Mouse (Mus musculus): ENCODE data around the gene Stradb. TPM values are rescaled to one million over a fixed set of nuclear protein-coding genes. Genes with fewer than 3 reads are reported as not detected.

The Stradb gene
- polyA plus RNA-seq, 2 experiments, result 17.1 to 44.1 TPM

- no peak for DNase-seq (ENCODE audit: low read depth in 3 of 3, low spot score in 3 of 3)
- no peak overlapping the region for H3K4me2 ChIP-seq (ENCODE audit: low read depth)
- no peaks in the 10 kb centered on the region for H3K9me3 ChIP-seq (ENCODE audit: control insufficient read depth, low read length)
- H3K27me3 ChIP-seq (ENCODE audit: control insufficient read depth, insufficient read depth, low read length), result no peaks in the 10 kb centered on the region
- peaks cover 5% of the 10 kb centered on the region in 2 experiments for H3K4me1 ChIP-seq (replicated peaks; ENCODE audit: control insufficient read depth in 2 of 2, insufficient read depth in 2 of 2, low read length in 1 of 2)
- TF ChIP-seq CTCF (IDR thresholded peaks at IDR 0.05; ENCODE audit: low read depth) (peak; percentile 45), EP300 (IDR thresholded peaks at IDR 0.05; ENCODE audit: low read depth) (no peak)
- H3K9ac ChIP-seq (replicated peaks), result no peak overlapping the region
- ATAC-seq (ENCODE audit: insufficient read depth), result no peak
- H3K36me3 ChIP-seq (replicated peaks; ENCODE audit: control insufficient read depth, insufficient read depth, low read depth), result peaks cover 52% of the 10 kb centered on the region
- WGBS (ENCODE audit: insufficient replicate concordance), result 73% methylated on average over 1 of the region's 1 CpGs
- no peak overlapping the region for H3K27ac ChIP-seq
- H3K4me3 ChIP-seq (ENCODE audit: insufficient read depth in 1 of 2, low read depth in 2 of 2, low read length in 2 of 2), result no peak overlapping the region
These were observed 20.4 kb downstream of the Stradb start for GRCm38 (mm10) chr1:58993723-58994122.

- Histone ChIP-seq H3K9me3 (ENCODE audit: control insufficient read depth, low read length) (no peaks in the 10 kb centered on the region), H3K4me2 (ENCODE audit: low read depth) (no peak overlapping the region), H3K9ac (replicated peaks) (no peak overlapping the region), H3K4me1 (replicated peaks; ENCODE audit: control insufficient read depth in 2 of 2, insufficient read depth in 2 of 2, low read length in 1 of 2) (peaks cover 5% of the 10 kb centered on the region in 2 experiments), H3K27me3 (ENCODE audit: control insufficient read depth, insufficient read depth, low read length) (no peaks in the 10 kb centered on the region), H3K36me3 (replicated peaks; ENCODE audit: control insufficient read depth, insufficient read depth, low read depth) (peaks cover 44% of the 10 kb centered on the region), H3K4me3 (ENCODE audit: insufficient read depth in 1 of 2, low read depth in 2 of 2, low read length in 2 of 2) (no peak overlapping the region), H3K27ac (no peak overlapping the region)
- DNase-seq (ENCODE audit: low read depth in 3 of 3, low spot score in 3 of 3) (no peak), ATAC-seq (ENCODE audit: insufficient read depth) (no peak)
- whole genome bisulfite sequencing (ENCODE audit: insufficient replicate concordance), result 48% methylated on average over 5 of the region's 5 CpGs
- no peak for TF ChIP-seq CTCF (IDR thresholded peaks at IDR 0.05; ENCODE audit: low read depth)
- TF ChIP-seq EP300 (IDR thresholded peaks at IDR 0.05; ENCODE audit: low read depth), result no peak
These were observed 22.0 kb downstream of the Stradb start for GRCm38 (mm10) chr1:58995313-58995712.

- no peak overlapping the region for H3K4me3 ChIP-seq (ENCODE audit: insufficient read depth in 1 of 2, low read depth in 2 of 2, low read length in 2 of 2)
- no peak overlapping the region for H3K27ac ChIP-seq
- 30% methylated on average over 4 of the region's 4 CpGs for WGBS (ENCODE audit: insufficient replicate concordance)
- ATAC-seq (ENCODE audit: insufficient read depth) (no peak), DNase-seq (ENCODE audit: low read depth in 3 of 3, low spot score in 3 of 3) (peak in 1 of 3 experiments; percentile 10)
- no peaks in the 10 kb centered on the region for H3K9me3 ChIP-seq (ENCODE audit: control insufficient read depth, low read length)
- no peaks in the 10 kb centered on the region for H3K27me3 ChIP-seq (ENCODE audit: control insufficient read depth, insufficient read depth, low read length)
- H3K4me2 ChIP-seq (ENCODE audit: low read depth), result no peak overlapping the region
- H3K36me3 ChIP-seq (replicated peaks; ENCODE audit: control insufficient read depth, insufficient read depth, low read depth), result no peaks in the 10 kb centered on the region
- TF ChIP-seq EP300 (IDR thresholded peaks at IDR 0.05; ENCODE audit: low read depth), result no peak
- peak; percentile 35; the same call in 1 of the 2 replicates for TF ChIP-seq CTCF (IDR thresholded peaks at IDR 0.05; ENCODE audit: low read depth)
- H3K4me1 ChIP-seq (replicated peaks; ENCODE audit: control insufficient read depth in 2 of 2, insufficient read depth in 2 of 2, low read length in 1 of 2), result no peaks in the 10 kb centered on the region
- no peak overlapping the region for H3K9ac ChIP-seq (replicated peaks)
These were observed 35.9 kb downstream of the Stradb start for GRCm38 (mm10) chr1:59009250-59009649.

GRCm38 (mm10) chr1:59021556-59021955, 48.2 kb downstream of the Stradb start:
- ATAC-seq (ENCODE audit: insufficient read depth) (no peak), DNase-seq (ENCODE audit: low read depth in 3 of 3, low spot score in 3 of 3) (no peak)
- Histone ChIP-seq H3K4me2 (ENCODE audit: low read depth) (no peak overlapping the region), H3K4me1 (replicated peaks; ENCODE audit: control insufficient read depth in 2 of 2, insufficient read depth in 2 of 2, low read length in 1 of 2) (no peaks in the 10 kb centered on the region), H3K4me3 (ENCODE audit: insufficient read depth in 1 of 2, low read depth in 2 of 2, low read length in 2 of 2) (no peak overlapping the region), H3K27me3 (ENCODE audit: control insufficient read depth, insufficient read depth, low read length) (no peaks in the 10 kb centered on the region), H3K27ac (no peak overlapping the region), H3K9ac (replicated peaks) (no peak overlapping the region), H3K9me3 (ENCODE audit: control insufficient read depth, low read length) (no peaks in the 10 kb centered on the region), H3K36me3 (replicated peaks; ENCODE audit: control insufficient read depth, insufficient read depth, low read depth) (no peaks in the 10 kb centered on the region)
- TF ChIP-seq CTCF (IDR thresholded peaks at IDR 0.05; ENCODE audit: low read depth) (no peak), EP300 (IDR thresholded peaks at IDR 0.05; ENCODE audit: low read depth) (no peak)
- WGBS (ENCODE audit: insufficient replicate concordance), result 72% methylated on average over 3 of the region's 3 CpGs

- Histone ChIP-seq H3K9ac (replicated peaks) (no peak overlapping the region), H3K4me2 (ENCODE audit: low read depth) (no peak overlapping the region), H3K36me3 (replicated peaks; ENCODE audit: control insufficient read depth, insufficient read depth, low read depth) (no peaks in the 10 kb centered on the region), H3K4me1 (replicated peaks; ENCODE audit: control insufficient read depth in 2 of 2, insufficient read depth in 2 of 2, low read length in 1 of 2) (no peaks in the 10 kb centered on the region), H3K27ac (no peak overlapping the region), H3K27me3 (ENCODE audit: control insufficient read depth, insufficient read depth, low read length) (no peaks in the 10 kb centered on the region), H3K9me3 (ENCODE audit: control insufficient read depth, low read length) (no peaks in the 10 kb centered on the region), H3K4me3 (ENCODE audit: insufficient read depth in 1 of 2, low read depth in 2 of 2, low read length in 2 of 2) (no peak overlapping the region)
- no peak for DNase-seq (ENCODE audit: low read depth in 3 of 3, low spot score in 3 of 3)
- TF ChIP-seq CTCF (IDR thresholded peaks at IDR 0.05; ENCODE audit: low read depth), result no peak
- TF ChIP-seq EP300 (IDR thresholded peaks at IDR 0.05; ENCODE audit: low read depth), result no peak
- ATAC-seq (ENCODE audit: insufficient read depth), result no peak
- 61% methylated on average over 5 of the region's 5 CpGs for WGBS (ENCODE audit: insufficient replicate concordance)
These were observed 64.4 kb downstream of the Stradb start for GRCm38 (mm10) chr1:59037723-59038122.

Other genes with a start within 250 kb of the Stradb start
- 3.6 and 5.8 TPM in 2 replicates for gene Casp8, start 178.1 kb upstream of the Stradb start, polyA plus RNA-seq (2012; rRNA removed)
- gene Casp8, start 178.1 kb upstream of the Stradb start, polyA plus RNA-seq (2014; fragmentation: Nextera tagmentation; extraction: Ambion mirVana), result 9.3 and 9.9 TPM in 2 replicates
- 47.7 and 51.2 TPM in 2 replicates for gene Trak2, start 92 bp upstream of the Stradb start, polyA plus RNA-seq (2012; rRNA removed)
- gene Trak2, start 92 bp upstream of the Stradb start, polyA plus RNA-seq (2014; fragmentation: Nextera tagmentation; extraction: Ambion mirVana), result 43.1 and 52.4 TPM in 2 replicates
- gene C2cd6, start 121.4 kb downstream of the Stradb start, polyA plus RNA-seq (2012; rRNA removed), result not detected in 2 replicates
- 0.04 TPM in 1 of 2 replicates, not detected in the other for gene C2cd6, start 121.4 kb downstream of the Stradb start, polyA plus RNA-seq (2014; fragmentation: Nextera tagmentation; extraction: Ambion mirVana)
- 3.1 and 4.3 TPM in 2 replicates for gene Tmem237, start 146.9 kb downstream of the Stradb start, polyA plus RNA-seq (2012; rRNA removed)
- gene Tmem237, start 146.9 kb downstream of the Stradb start, polyA plus RNA-seq (2014; fragmentation: Nextera tagmentation; extraction: Ambion mirVana), result 6.5 and 6.9 TPM in 2 replicates
- 0.39 and 0.50 TPM in 2 replicates for gene Mpp4, start 189.9 kb downstream of the Stradb start, polyA plus RNA-seq (2012; rRNA removed)
- 0.20 and 0.29 TPM in 2 replicates for gene Mpp4, start 189.9 kb downstream of the Stradb start, polyA plus RNA-seq (2014; fragmentation: Nextera tagmentation; extraction: Ambion mirVana)

Measured in liver, embryonic 14.5 days (tissue).